Mouse (Mus musculus): ENCODE measurements around the gene Rbms3. TPM values are rescaled to one million over a fixed set of nuclear protein-coding genes. Genes with fewer than 3 reads are reported as not detected.
A peak's percentile ranks its signal among the peaks of the same experiment; 100 is the strongest.

Rbms3 gene
- polyA plus RNA-seq, 1 experiment, result 5.3 TPM

DNA sequence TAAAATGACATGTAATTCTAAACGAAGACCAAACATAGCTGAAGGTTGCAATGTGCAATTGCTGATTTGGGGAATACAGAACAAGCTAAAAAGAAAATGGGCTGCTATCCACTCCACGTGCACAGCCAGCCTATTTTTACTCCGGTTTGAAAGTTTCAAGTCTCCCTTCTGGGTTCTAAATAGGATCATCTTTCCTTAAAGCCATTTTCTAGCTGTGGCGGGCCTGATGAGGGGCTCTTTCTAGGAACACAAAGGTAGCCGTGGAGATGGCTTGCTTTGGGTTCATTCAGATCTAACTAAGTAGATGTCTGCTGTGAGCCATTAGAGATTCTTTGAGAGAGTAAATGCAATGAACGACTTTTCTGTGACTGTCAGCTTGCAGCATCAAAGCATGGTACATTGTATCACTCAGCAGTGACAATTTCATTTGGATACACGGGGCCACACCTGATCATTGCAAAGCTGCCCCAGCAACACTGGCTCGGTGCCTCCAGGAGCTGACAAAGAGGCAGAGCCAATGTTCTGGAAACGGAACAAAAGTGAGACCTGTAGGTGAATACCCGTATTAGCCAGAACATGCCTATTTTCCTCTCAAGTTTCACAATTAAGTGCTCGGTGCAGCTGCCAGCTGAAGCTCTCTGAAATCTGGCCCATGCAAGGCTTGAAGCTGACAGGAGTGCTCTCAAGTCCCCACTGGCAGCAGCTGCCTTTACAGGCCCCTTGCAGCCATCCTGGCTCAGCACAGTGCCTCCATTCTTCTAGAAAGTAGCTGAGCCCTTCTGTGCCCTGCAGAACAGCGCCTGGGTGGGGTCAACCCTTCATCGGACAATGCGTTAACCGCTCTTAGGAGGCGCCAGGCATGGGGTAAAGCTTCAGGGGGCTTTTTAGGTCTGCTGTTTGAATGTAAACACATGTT, 822.3 kb downstream of the Rbms3 start:
- H3K4me3 ChIP-seq (ENCODE audit: insufficient read depth, low read length), result no peak overlapping the region
- peaks cover 2% of the 10 kb centered on the region; the same call in 1 of the 2 replicates for H3K4me1 ChIP-seq (ENCODE audit: control insufficient read depth, insufficient read depth, low read length)
- TF ChIP-seq POLR2A (IDR thresholded peaks at IDR 0.05; ENCODE audit: extremely low read depth, insufficient read depth, low read length), result no peak
- no peak overlapping the region for H3K27ac ChIP-seq (ENCODE audit: insufficient read depth, low read length)

DNA sequence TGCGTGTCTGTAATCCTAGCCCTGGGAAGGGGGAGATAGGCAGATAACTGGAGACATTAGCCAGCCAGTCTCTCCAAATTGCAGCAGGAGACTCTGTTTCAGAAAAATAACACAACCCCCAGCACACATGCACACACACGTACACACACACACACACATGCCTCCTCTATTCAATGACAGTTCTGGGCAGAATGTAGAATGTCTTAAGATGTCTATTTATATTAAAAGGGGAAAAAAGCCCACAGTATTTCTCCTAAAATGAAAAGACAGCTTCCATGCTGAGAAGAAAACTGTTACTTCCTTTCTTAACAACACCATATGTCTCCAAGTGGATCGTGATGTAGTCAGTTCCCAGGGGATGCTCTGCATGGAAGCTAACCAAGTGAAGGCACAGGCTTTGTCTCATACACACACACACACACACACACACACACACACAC, 826.4 kb downstream of the Rbms3 start:
- TF ChIP-seq POLR2A (IDR thresholded peaks at IDR 0.05; ENCODE audit: extremely low read depth, insufficient read depth, low read length) (no peak), CTCF (IDR thresholded peaks at IDR 0.05; ENCODE audit: extremely low read depth, insufficient read depth, low read length) (no peak)
- H3K4me3 ChIP-seq (ENCODE audit: insufficient read depth, low read length), result no peak overlapping the region
- peaks cover 2% of the 10 kb centered on the region; the same call in 1 of the 2 replicates for H3K4me1 ChIP-seq (ENCODE audit: control insufficient read depth, insufficient read depth, low read length)
- no peak overlapping the region for H3K27ac ChIP-seq (ENCODE audit: insufficient read depth, low read length)

- Histone ChIP-seq H3K4me3 (ENCODE audit: insufficient read depth, low read length) (no peak overlapping the region), H3K4me1 (ENCODE audit: control insufficient read depth, insufficient read depth, low read length) (peaks cover 2% of the 10 kb centered on the region; the same call in 1 of the 2 replicates), H3K27ac (ENCODE audit: insufficient read depth, low read length) (no peak overlapping the region)
- TF ChIP-seq POLR2A (IDR thresholded peaks at IDR 0.05; ENCODE audit: extremely low read depth, insufficient read depth, low read length) (no peak), CTCF (IDR thresholded peaks at IDR 0.05; ENCODE audit: extremely low read depth, insufficient read depth, low read length) (peak; percentile 38; the same call in 1 of the 2 replicates)
Measured at GRCm38 (mm10) chr9:116802602-116803001, 827.1 kb downstream of the Rbms3 start.

- H3K4me3 ChIP-seq (ENCODE audit: insufficient read depth, low read length), result no peak overlapping the region
Measured at GRCm38 (mm10) chr9:116795240-116795955, 834.3 kb downstream of the Rbms3 start.

DNA sequence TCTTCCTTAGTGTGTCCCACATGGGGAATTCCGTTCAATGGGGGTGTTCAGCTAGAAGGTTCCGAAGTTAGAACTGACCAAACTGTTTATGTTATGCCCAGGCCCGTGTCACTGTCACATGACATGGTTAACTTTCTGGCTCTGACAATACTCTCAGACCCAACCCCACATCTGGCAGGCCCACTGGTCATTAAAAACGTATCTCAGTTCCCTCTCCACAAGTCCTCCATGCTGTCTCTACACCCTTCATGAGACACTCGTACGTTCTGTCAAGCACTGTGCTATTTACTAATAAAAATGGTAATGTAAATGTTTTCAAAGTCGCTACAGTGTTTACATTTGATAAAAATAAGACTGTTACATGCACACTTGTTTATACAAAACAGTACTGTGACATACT, 837.9 kb downstream of the Rbms3 start:
- no peak overlapping the region for H3K27ac ChIP-seq (ENCODE audit: insufficient read depth, low read length)
- TF ChIP-seq CTCF (IDR thresholded peaks at IDR 0.05; ENCODE audit: extremely low read depth, insufficient read depth, low read length) (no peak), POLR2A (IDR thresholded peaks at IDR 0.05; ENCODE audit: extremely low read depth, insufficient read depth, low read length) (no peak)
- H3K4me3 ChIP-seq (ENCODE audit: insufficient read depth, low read length), result no peak overlapping the region
- no peaks in the 10 kb centered on the region for H3K4me1 ChIP-seq (ENCODE audit: control insufficient read depth, insufficient read depth, low read length)

More at GRCm38 (mm10) chr9:116795240-116795955, 834.3 kb downstream of the Rbms3 start:
- Histone ChIP-seq H3K27ac (ENCODE audit: insufficient read depth, low read length) (no peak overlapping the region), H3K4me1 (ENCODE audit: control insufficient read depth, insufficient read depth, low read length) (no peaks in the 10 kb centered on the region)
- TF ChIP-seq POLR2A (IDR thresholded peaks at IDR 0.05; ENCODE audit: extremely low read depth, insufficient read depth, low read length) (no peak), CTCF (IDR thresholded peaks at IDR 0.05; ENCODE audit: extremely low read depth, insufficient read depth, low read length) (no peak)

- no peak for TF ChIP-seq CTCF (IDR thresholded peaks at IDR 0.05; ENCODE audit: extremely low read depth, insufficient read depth, low read length)
- no peak for TF ChIP-seq POLR2A (IDR thresholded peaks at IDR 0.05; ENCODE audit: extremely low read depth, insufficient read depth, low read length)
- Histone ChIP-seq H3K27ac (ENCODE audit: insufficient read depth, low read length) (no peak overlapping the region), H3K4me3 (ENCODE audit: insufficient read depth, low read length) (no peak overlapping the region), H3K4me1 (ENCODE audit: control insufficient read depth, insufficient read depth, low read length) (no peaks in the 10 kb centered on the region)
Measured at GRCm38 (mm10) chr9:116786136-116787046, 843.3 kb downstream of the Rbms3 start.

DNA sequence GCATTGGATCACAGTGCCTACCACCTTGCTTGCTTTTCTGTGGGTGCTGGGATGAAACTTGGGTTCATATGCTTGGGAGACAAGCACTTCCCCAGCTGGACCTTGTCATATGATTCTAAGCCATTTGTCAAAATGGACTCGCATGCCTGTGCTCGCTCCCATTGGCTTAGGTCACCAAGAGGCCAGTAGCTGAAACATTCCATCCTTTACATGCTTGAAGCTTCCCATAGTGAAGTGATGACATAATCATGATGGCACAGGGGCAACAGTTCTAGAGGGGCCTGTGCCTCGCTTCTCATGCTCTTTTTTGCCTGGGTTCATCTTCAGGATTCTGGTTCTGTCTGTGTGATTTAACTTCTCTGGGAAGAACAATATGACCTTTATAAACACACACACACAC, 857.9 kb downstream of the Rbms3 start:
- H3K27ac ChIP-seq (ENCODE audit: insufficient read depth, low read length), result no peak overlapping the region

GRCm38 (mm10) chr9:116769358-116770054, 860.2 kb downstream of the Rbms3 start:
- Histone ChIP-seq H3K27ac (ENCODE audit: insufficient read depth, low read length) (no peak overlapping the region), H3K4me3 (ENCODE audit: insufficient read depth, low read length) (no peak overlapping the region), H3K4me1 (ENCODE audit: control insufficient read depth, insufficient read depth, low read length) (no peaks in the 10 kb centered on the region)
- TF ChIP-seq POLR2A (IDR thresholded peaks at IDR 0.05; ENCODE audit: extremely low read depth, insufficient read depth, low read length), result no peak
- no peak for TF ChIP-seq CTCF (IDR thresholded peaks at IDR 0.05; ENCODE audit: extremely low read depth, insufficient read depth, low read length)

More for the DNA sequence above, 857.9 kb downstream of the Rbms3 start:
- TF ChIP-seq CTCF (IDR thresholded peaks at IDR 0.05; ENCODE audit: extremely low read depth, insufficient read depth, low read length) (no peak), POLR2A (IDR thresholded peaks at IDR 0.05; ENCODE audit: extremely low read depth, insufficient read depth, low read length) (no peak)
- no peaks in the 10 kb centered on the region for H3K4me1 ChIP-seq (ENCODE audit: control insufficient read depth, insufficient read depth, low read length)
- no peak overlapping the region for H3K4me3 ChIP-seq (ENCODE audit: insufficient read depth, low read length)

All from cortical plate, adult 2 months (tissue).